Mouse (Mus musculus): ENCODE results near the gene Mrpl44. TPM values are rescaled to one million over a fixed set of nuclear protein-coding genes. Genes with fewer than 3 reads are reported as not detected.

The Mrpl44 gene
- polyA plus RNA-seq, 1 experiment from 2014 or later: 57.5 TPM

DNA sequence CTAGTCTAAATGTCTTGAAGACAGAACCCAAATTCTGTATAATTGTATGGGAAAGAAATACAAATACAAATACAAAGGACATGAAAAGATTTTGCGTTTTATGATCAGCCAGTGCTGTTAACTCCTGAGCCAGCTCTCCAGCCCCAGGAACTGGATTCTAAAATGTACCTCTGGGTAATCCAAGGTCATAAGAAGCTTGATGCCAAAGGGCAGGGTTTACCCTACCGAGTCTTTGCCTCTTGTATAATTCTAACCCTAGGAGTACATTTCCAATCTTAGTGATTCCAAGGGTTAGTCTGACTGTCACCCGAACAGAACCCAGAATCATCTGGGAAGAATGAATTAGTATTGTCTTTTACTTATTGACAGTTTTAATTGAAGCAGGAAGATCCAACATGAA lies 39.6 kb downstream of the Mrpl44 start:
- Histone ChIP-seq H3K9me3 (replicated peaks; ENCODE audit: control insufficient read depth, low read length) (no peaks in the 10 kb centered on the region), H3K36me3 (ENCODE audit: control insufficient read depth, insufficient read depth) (peaks cover 3% of the 10 kb centered on the region; the same call in 1 of the 2 replicates), H3K4me3 (ENCODE audit: low read length) (no peak overlapping the region), H3K4me2 (ENCODE audit: low read depth, low read length) (no peak overlapping the region), H3K27me3 (ENCODE audit: control insufficient read depth, insufficient read depth, low read length) (no peaks in the 10 kb centered on the region), H3K4me1 (ENCODE audit: control insufficient read depth, insufficient read depth, low read length) (0 out of 2 replicates have a peak, but pooled peaks cover 2% of the 10 kb centered on the region), H3K9ac (ENCODE audit: low read length) (no peak overlapping the region), H3K27ac (ENCODE audit: low read length) (no peak overlapping the region)
- WGBS: 84% methylated on average over 3 of the region's 3 CpGs
- ATAC-seq (replicated peaks; ENCODE audit: extremely low read depth, insufficient read depth, low FRiP score): no peak

GRCm38 (mm10) chr1:79819296-79819879 lies 43.6 kb downstream of the Mrpl44 start:
- Histone ChIP-seq H3K4me2 (ENCODE audit: low read depth, low read length) (no peak overlapping the region), H3K4me1 (ENCODE audit: control insufficient read depth, insufficient read depth, low read length) (0 out of 2 replicates have a peak, but pooled peaks cover 5% of the 10 kb centered on the region), H3K4me3 (ENCODE audit: low read length) (no peak overlapping the region), H3K36me3 (ENCODE audit: control insufficient read depth, insufficient read depth) (no peaks in the 10 kb centered on the region), H3K27me3 (ENCODE audit: control insufficient read depth, insufficient read depth, low read length) (no peaks in the 10 kb centered on the region), H3K9me3 (replicated peaks; ENCODE audit: control insufficient read depth, low read length) (no peaks in the 10 kb centered on the region), H3K27ac (ENCODE audit: low read length) (no peak overlapping the region; the same call in 1 of the 2 replicates), H3K9ac (ENCODE audit: low read length) (no peak overlapping the region)
- no peak for ATAC-seq (replicated peaks; ENCODE audit: extremely low read depth, insufficient read depth, low FRiP score)
- 74% methylated on average over 11 of the region's 11 CpGs for WGBS

GRCm38 (mm10) chr1:79822806-79823525 lies 47.1 kb downstream of the Mrpl44 start:
- no peak for ATAC-seq (replicated peaks; ENCODE audit: extremely low read depth, insufficient read depth, low FRiP score)
- H3K4me2 ChIP-seq (ENCODE audit: low read depth, low read length): no peak overlapping the region

DNA sequence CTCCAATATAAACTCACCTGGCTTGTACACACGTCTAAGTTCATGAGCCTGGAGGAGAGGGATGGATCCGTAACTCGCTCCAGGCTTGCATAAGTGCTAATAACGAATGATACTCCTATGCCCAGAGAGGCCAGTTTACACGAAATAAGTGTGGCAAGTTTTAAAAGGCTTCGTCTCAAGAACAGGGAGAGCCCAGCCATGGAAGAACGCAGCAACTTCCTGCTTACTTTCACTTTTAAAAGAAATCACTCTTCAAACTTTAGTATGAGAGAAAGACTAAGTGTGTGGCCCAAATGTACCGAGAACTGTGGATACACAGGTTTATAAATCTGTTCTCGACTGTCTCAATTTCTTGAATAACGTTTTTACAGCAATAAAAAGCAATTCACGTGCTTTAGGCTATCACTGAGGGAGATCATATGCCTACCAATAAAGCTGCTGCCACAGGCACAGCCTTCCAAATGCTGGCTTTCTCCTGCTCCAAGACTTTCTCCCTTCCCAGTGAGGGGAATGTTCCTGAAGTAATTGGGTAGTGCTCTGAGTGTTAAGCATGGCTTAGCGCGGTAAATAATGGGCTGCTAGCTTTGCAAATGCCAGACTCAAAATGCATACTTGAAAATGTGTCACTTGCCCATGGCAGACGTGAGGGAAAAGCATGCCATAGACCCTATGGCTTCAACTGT lies 48.3 kb downstream of the Mrpl44 start:
- WGBS: 62% methylated on average over 14 of the region's 14 CpGs
- peak overlapping the region; percentile 33 for H3K4me2 ChIP-seq (ENCODE audit: low read depth, low read length)
- no peaks in the 10 kb centered on the region for H3K27me3 ChIP-seq (ENCODE audit: control insufficient read depth, insufficient read depth, low read length)
- peak overlapping the region; percentile 28; the same call in 1 of the 2 replicates for H3K27ac ChIP-seq (ENCODE audit: low read length)
- no peaks in the 10 kb centered on the region for H3K36me3 ChIP-seq (ENCODE audit: control insufficient read depth, insufficient read depth)
- H3K4me3 ChIP-seq (ENCODE audit: low read length): 0 out of 2 replicates have a peak overlapping the region, but pooled peaks have one; percentile 0
- 0 out of 2 replicates have a peak, but pooled peaks cover 5% of the 10 kb centered on the region for H3K4me1 ChIP-seq (ENCODE audit: control insufficient read depth, insufficient read depth, low read length)
- ATAC-seq (replicated peaks; ENCODE audit: extremely low read depth, insufficient read depth, low FRiP score): no peak
- H3K9me3 ChIP-seq (replicated peaks; ENCODE audit: control insufficient read depth, low read length): no peaks in the 10 kb centered on the region
- H3K9ac ChIP-seq (ENCODE audit: low read length): no peak overlapping the region

More at GRCm38 (mm10) chr1:79822806-79823525, 47.1 kb downstream of the Mrpl44 start:
- Histone ChIP-seq H3K27me3 (ENCODE audit: control insufficient read depth, insufficient read depth, low read length) (no peaks in the 10 kb centered on the region), H3K9me3 (replicated peaks; ENCODE audit: control insufficient read depth, low read length) (no peaks in the 10 kb centered on the region), H3K9ac (ENCODE audit: low read length) (no peak overlapping the region), H3K27ac (ENCODE audit: low read length) (peak overlapping the region; percentile 15; the same call in 1 of the 2 replicates), H3K36me3 (ENCODE audit: control insufficient read depth, insufficient read depth) (no peaks in the 10 kb centered on the region), H3K4me3 (ENCODE audit: low read length) (no peak overlapping the region), H3K4me1 (ENCODE audit: control insufficient read depth, insufficient read depth, low read length) (0 out of 2 replicates have a peak, but pooled peaks cover 5% of the 10 kb centered on the region)
- WGBS: 56% methylated on average over 13 of the region's 13 CpGs

Other genes with a start within 250 kb of the Mrpl44 start
- 0.11 and 0.27 TPM in 2 replicates for gene Ap1s3, start 104.0 kb upstream of the Mrpl44 start, polyA plus RNA-seq (2015; fragmentation: Nextera tagmentation; extraction: Ambion mirVana)
- 30.0 and 38.5 TPM in 2 replicates for gene Wdfy1, start 125 bp downstream of the Mrpl44 start, polyA plus RNA-seq (2015; fragmentation: Nextera tagmentation; extraction: Ambion mirVana)
- 91.0 and 106 TPM in 2 replicates for gene Serpine2, start 85.2 kb downstream of the Mrpl44 start, polyA plus RNA-seq (2015; fragmentation: Nextera tagmentation; extraction: Ambion mirVana)